Mouse (Mus musculus) layer of hippocampus, adult 11-12 months (tissue): ENCODE data around the gene Il17rb.

ENCODE experiments used
- DNase-seq: peaks from one replicate; pipeline ENCODE4 v3.0.0; 2022; ENCODE audit warnings: low spot score

Gene Il17rb

DNA sequence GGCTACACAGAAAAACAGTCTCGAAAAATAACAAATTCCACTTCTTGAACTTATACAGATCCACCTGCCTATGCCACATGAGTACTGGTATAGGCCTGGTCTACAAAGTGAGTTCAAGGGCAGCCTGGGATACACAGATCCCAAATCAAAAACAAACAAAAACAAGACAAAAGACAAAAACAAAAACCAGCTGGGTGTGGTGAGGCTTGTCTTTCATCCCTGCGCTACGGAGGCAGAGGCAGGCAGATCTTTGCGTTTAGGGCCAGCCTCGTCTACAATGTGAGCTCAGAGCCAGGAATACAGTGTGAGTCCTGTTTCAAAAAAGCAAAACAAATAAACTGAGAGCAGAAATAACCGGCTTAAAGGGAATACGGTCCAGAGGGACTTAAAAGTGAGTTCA is 41.1 kb downstream of the Il17rb start:
- no peak for DNase-seq

DNA sequence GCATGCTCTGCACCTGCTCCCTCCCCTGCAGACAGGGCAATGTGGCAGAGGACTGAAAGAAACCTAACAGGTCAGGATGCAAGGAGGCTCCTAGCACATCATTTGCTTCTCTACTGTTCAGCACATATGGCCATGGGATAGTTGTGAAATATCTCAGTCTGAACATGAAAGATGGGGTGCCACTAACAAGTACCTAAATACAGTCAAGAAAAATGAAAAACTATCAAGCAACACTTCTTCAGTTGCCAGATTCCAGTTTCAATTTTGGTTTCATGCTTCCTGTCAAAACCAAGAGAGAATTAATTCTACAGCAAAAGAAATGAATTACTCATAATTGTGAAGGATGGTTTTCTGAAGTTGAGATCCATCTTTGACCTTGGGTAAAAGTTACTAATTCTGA is 51.3 kb downstream of the Il17rb start:
- no peak for DNase-seq

DNA sequence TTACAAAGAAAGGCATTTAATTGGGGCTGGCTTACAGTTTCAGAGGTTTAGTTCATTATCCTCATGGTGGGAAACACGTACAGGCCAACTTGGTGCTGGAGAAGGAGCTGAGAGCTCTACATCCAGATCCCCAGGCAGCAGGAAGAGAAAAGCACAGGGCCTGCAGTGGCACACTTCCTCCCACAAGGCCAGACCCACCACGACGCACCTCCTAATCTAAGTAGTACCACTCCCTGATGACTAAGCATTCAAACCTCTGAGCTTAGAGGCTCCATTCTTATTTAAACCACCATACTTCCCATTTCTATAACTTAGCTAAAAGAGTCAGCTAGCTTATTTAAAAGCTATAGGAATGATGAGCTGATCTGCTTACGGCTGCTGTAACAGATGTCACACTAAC is 57.9 kb downstream of the Il17rb start:
- no peak for DNase-seq

DNA sequence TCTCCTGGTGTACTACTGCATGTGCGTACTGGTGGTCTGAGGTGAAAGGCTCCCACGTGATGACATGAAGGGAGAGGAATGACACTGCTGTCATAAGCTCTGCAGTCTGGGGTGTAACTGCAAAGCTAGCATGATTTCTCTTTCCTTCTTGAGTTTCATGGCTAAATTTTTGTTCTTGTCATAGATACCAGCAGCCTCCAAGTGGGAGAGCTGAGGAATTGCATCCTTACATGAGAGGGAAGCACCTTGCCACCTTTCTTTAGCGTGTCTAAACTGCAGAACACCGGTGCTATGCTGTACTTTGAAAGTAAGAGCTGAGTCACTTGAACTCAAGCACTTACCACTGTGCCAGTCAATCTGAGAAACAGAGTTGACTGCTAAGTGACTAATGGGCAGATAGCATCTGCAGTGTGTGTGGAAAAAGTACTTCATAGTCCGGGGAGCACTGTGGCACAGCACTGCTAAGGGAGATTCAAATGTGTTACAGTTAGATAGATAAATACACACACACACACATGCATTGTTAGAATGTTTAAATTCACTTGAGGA is 61.9 kb downstream of the Il17rb start:
- no peak for DNase-seq
